7 mouse cellular contexts compared by ENCODE assay signal in the genomic region with DNA sequence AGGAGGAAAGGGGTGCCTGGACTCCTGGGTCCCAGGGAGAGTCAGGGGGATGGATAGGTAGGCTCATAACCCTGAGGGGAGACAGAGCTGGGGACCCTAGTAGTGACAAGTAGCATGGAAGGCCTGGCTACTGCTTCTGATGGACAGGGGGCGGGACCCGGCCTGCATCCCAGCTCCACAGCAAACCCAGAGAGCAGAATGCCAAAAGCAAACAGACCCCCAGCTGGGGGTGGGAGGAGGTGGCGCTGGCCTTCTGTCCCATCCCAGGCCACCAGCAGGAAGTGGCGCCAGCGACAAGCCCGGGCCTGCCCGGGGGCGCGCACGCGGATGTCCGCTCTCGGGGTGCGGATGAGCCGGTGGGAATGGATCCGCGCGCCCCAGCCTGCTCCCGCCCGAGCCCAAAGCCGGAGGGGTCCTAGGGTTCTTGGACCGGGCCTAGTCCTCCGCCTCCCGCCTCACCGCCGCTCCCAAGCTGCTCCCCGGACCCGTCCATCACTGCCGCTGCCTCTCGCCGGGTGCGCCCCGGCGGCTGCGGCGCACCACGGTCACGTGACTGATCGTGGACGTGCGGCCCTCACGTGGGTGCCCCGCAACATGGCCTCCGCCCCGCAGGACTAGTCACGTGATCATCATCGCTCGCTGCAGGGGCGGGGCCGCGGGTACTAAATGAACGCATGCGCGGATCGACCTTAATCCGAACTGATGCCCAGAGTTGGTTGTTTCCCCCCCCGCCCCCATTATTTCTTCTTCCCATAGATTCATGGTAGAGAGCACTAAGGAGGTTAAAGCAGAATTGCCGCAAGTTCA. TPM values are rescaled to one million over a fixed set of nuclear protein-coding genes. Genes with fewer than 3 reads are reported as not detected.
A peak's percentile ranks its signal among the peaks of the same experiment; 100 is the strongest.
DNase-seq lines count a peak whose midpoint lies in the region; ATAC-seq and TF ChIP-seq lines count a peak whose summit lies in the region.

A gene (minus strand): TSS at position 616 of the 807 bp plus-strand sequence.

- no peaks in the 10 kb centered on the region for H3K27me3 ChIP-seq in intestine, postnatal 0 days (replicated peaks; ENCODE audit: control insufficient read depth, insufficient read depth, low read length)
- H3K27me3 ChIP-seq in midbrain, embryonic 12.5 days, result no peaks in the 10 kb centered on the region
- H3K27me3 ChIP-seq in small intestine, adult 2 months (ENCODE audit: control insufficient read depth, insufficient read depth, low read length), result no peaks in the 10 kb centered on the region

- intact Hi-C loops in left cerebral cortex, postnatal 4 days (cut with DNase I), result no loop called here

- peak within 1 kb of the TSS; percentile 37 for H3K27ac ChIP-seq in intestine, postnatal 0 days (ENCODE audit: low read depth, low read length)
- peak within 1 kb of the TSS; percentile 67 for H3K27ac ChIP-seq in midbrain, embryonic 12.5 days (replicated peaks)
- H3K27ac ChIP-seq in small intestine, adult 2 months (ENCODE audit: insufficient read depth, low read depth, low read length), result no peak within 1 kb of the TSS

- peak; percentile 73 for ATAC-seq in intestine, postnatal 0 days
- ATAC-seq in midbrain, embryonic 12.5 days (ENCODE audit: low FRiP score, low read depth), result peak; percentile 77

- H3K9ac ChIP-seq in intestine, postnatal 0 days (ENCODE audit: low read depth, low read length), result peak within 1 kb of the TSS; percentile 73
- H3K9ac ChIP-seq in midbrain, embryonic 12.5 days (replicated peaks), result peak within 1 kb of the TSS; percentile 87

- peak; percentile 95 for DNase-seq in adrenal gland, adult 8-10 months
- DNase-seq in embryo, embryonic 9.5 days (ENCODE audit: extremely low spot score), result peak; percentile 93
- no peak for DNase-seq in gonadal fat pad, adult 2 months (ENCODE audit: low read depth)
- peak; percentile 98 for DNase-seq in left cerebral cortex, postnatal 4 days

- H3K4me3 ChIP-seq in intestine, postnatal 0 days (ENCODE audit: low read depth, low read length), result peak within 1 kb of the TSS; percentile 87
- H3K4me3 ChIP-seq in midbrain, embryonic 12.5 days, result peak within 1 kb of the TSS; percentile 77
- H3K4me3 ChIP-seq in small intestine, adult 2 months (ENCODE audit: low read depth, low read length), result peak within 1 kb of the TSS; percentile 81

- H3K36me3 ChIP-seq in intestine, postnatal 0 days (ENCODE audit: control insufficient read depth, insufficient read depth), result peaks cover 21% of the 10 kb centered on the region
- H3K36me3 ChIP-seq in midbrain, embryonic 12.5 days, result peaks cover 40% of the 10 kb centered on the region
- peaks cover 13% of the 10 kb centered on the region for H3K36me3 ChIP-seq in small intestine, adult 2 months (ENCODE audit: control insufficient read depth, insufficient read depth, low read length)

- WGBS in intestine, postnatal 0 days, result under 1% methylated on average over 58 of the region's 58 CpGs
- WGBS in midbrain, embryonic 12.5 days, result under 1% methylated on average over 46 of the region's 58 CpGs
- under 1% methylated on average over 56 of the region's 58 CpGs for WGBS in small intestine, adult 2 months

- 0 out of 2 replicates have a peak, but pooled peaks cover 8% of the 10 kb centered on the region for H3K4me1 ChIP-seq in intestine, postnatal 0 days (replicated peaks; ENCODE audit: control insufficient read depth, insufficient read depth, low read length)
- H3K4me1 ChIP-seq in midbrain, embryonic 12.5 days, result peaks cover 23% of the 10 kb centered on the region
- H3K4me1 ChIP-seq in small intestine, adult 2 months (ENCODE audit: control insufficient read depth, insufficient read depth, insufficient read length, low read length), result peaks cover 3% of the 10 kb centered on the region

- H3K4me2 ChIP-seq in intestine, postnatal 0 days (replicated peaks; ENCODE audit: low read depth), result peak within 1 kb of the TSS; percentile 93
- peak within 1 kb of the TSS; percentile 89 for H3K4me2 ChIP-seq in midbrain, embryonic 12.5 days (replicated peaks)

- peak; percentile 66 for TF ChIP-seq POLR2A in small intestine, adult 2 months (IDR thresholded peaks at IDR 0.05; ENCODE audit: low read depth, low read length)

- 0 out of 2 replicates have a peak, but pooled peaks have one; percentile 12 for TF ChIP-seq CTCF in intestine, postnatal 0 days (IDR thresholded peaks at IDR 0.05; ENCODE audit: low read depth)
- no peak for TF ChIP-seq CTCF in small intestine, adult 2 months (IDR thresholded peaks at IDR 0.05; ENCODE audit: extremely low read depth, insufficient read length, insufficient replicate concordance, low read depth, low read length)

- H3K9me3 ChIP-seq in intestine, postnatal 0 days (ENCODE audit: control insufficient read depth), result no peaks in the 10 kb centered on the region
- no peaks in the 10 kb centered on the region for H3K9me3 ChIP-seq in midbrain, embryonic 12.5 days

RNA-seq across cellular contexts. Expression of the gene that starts here (rescaled TPM):
- 100 to 1,000 TPM in 1 of 4 experiments, 10 to 100 TPM in 3; 71.7 to 105 (median 89.1) TPM for total RNA-seq in adrenal gland, adult 8-10 months (2022)
- polyA plus RNA-seq in gonadal fat pad, adult 2 months (2012; rRNA removed), result 92.8 and 104 TPM in 2 replicates
- polyA plus RNA-seq in intestine, postnatal 0 days (2015; fragmentation: Nextera tagmentation; extraction: Ambion mirVana), result 173 and 180 TPM in 2 replicates
- 100 to 1,000 TPM; 116 to 119 TPM for total RNA-seq in left cerebral cortex, postnatal 4 days (2021)
- 241 and 250 TPM in 2 replicates for polyA plus RNA-seq in midbrain, embryonic 12.5 days (2016; fragmentation: Nextera tagmentation; extraction: Ambion mirVana)
- 57.1 and 105 TPM in 2 replicates for polyA plus RNA-seq in small intestine, adult 2 months (2012; rRNA removed)
